Mouse (Mus musculus) MEL (cell line): Measurements from ENCODE around the gene Fam168b. TPM values are rescaled to one million over a fixed set of nuclear protein-coding genes. Genes with fewer than 3 reads are reported as not detected.
A peak's percentile ranks its signal among the peaks of the same experiment; 100 is the strongest.

Source experiments
- DNase-seq: peaks from one replicate; pipeline ENCODE4 v3.0.0; 2011; ENCODE audit warnings: low read depth, low spot score
- H3K27ac ChIP-seq: 2 replicates; pipeline ENCODE4 v1.5.1; 2012; ENCODE audit warnings: low read depth, mild to moderate bottlenecking, control low read depth, low read length, moderate library complexity; ENCODE audit not compliant: control insufficient read depth
- H3K27me3 ChIP-seq, 2 experiments: fragments of 150-350 bp in 1 of 2; sonication (generic) in 1 of 2; 2 replicates each; pipeline ENCODE4 v1.6.1; 2012; ENCODE audit warnings: low read length in 2 of 2, mild to moderate bottlenecking in 2 of 2, improper control_type of control experiment in 1 of 2, moderate library complexity in 1 of 2; ENCODE audit not compliant: insufficient read depth in 2 of 2, control insufficient read depth in 1 of 2
- H3K36me3 ChIP-seq, 2 experiments: 2 replicates each; pipeline ENCODE4 v1.6.1; 2012 to 2014; ENCODE audit warnings: low read length in 2 of 2, improper control_type of control experiment in 1 of 2, inconsistent platforms in 1 of 2, mild to moderate bottlenecking in 1 of 2; ENCODE audit not compliant: insufficient read depth in 2 of 2, control insufficient read depth in 1 of 2
- H3K4me1 ChIP-seq, 2 experiments: fragments of 150-350 bp in 1 of 2; sonication (generic) in 1 of 2; 2 replicates each; pipeline ENCODE4 v1.6.1; 2012; ENCODE audit warnings: low read length in 2 of 2, improper control_type of control experiment in 1 of 2, mild to moderate bottlenecking in 1 of 2; ENCODE audit not compliant: insufficient read depth in 2 of 2, control insufficient read depth in 1 of 2
- H3K4me3 ChIP-seq, 2 experiments: fragments of 150-350 bp in 1 of 2; sonication (generic) in 1 of 2; 2 replicates each; pipeline ENCODE4 v1.5.1; 2012; ENCODE audit warnings: low read depth in 2 of 2, low read length in 2 of 2, mild to moderate bottlenecking in 2 of 2, moderate library complexity in 2 of 2, control low read depth in 1 of 2, improper control_type of control experiment in 1 of 2; ENCODE audit not compliant: control insufficient read depth in 1 of 2, insufficient read depth in 1 of 2
- H3K79me2 ChIP-seq: 2 replicates; pipeline ENCODE4 v1.6.1; 2012; ENCODE audit warnings: mild to moderate bottlenecking, low read length, moderate library complexity; ENCODE audit not compliant: control insufficient read depth, poor library complexity, insufficient read depth
- H3K9ac ChIP-seq: 2 replicates; pipeline ENCODE4 v1.6.1; 2012; ENCODE audit warnings: low read depth, mild to moderate bottlenecking, control low read depth, low read length, moderate library complexity; ENCODE audit not compliant: control insufficient read depth, poor library complexity, severe bottlenecking
- H3K9me3 ChIP-seq: fragments of 150-350 bp; sonication (generic); replicated peaks from 2 replicates; pipeline ENCODE4 v1.6.1; 2012; ENCODE audit warnings: mild to moderate bottlenecking, low read length, improper control_type of control experiment, moderate library complexity; ENCODE audit not compliant: insufficient read depth
- BHLHE40 ChIP-seq: IDR thresholded peaks from 2 replicates; pipeline ENCODE4 v1.6.1; 2012; ENCODE audit warnings: low read depth, mild to moderate bottlenecking, inconsistent platforms, low read length, improper control_type of control experiment, borderline replicate concordance
- CHD2 ChIP-seq: IDR thresholded peaks from 2 replicates; pipeline ENCODE4 v1.6.1; 2011; ENCODE audit warnings: low read length, improper control_type of control experiment
- CTCF ChIP-seq, 3 experiments: IDR thresholded peaks in 2 of 3; conservative IDR thresholded peaks in 1 of 3; 2 replicates each; pipeline ENCODE4 v1.5.1; 2011 to 2012; ENCODE audit warnings: low read length in 3 of 3, low read depth in 2 of 3, mild to moderate bottlenecking in 2 of 3, improper control_type of control experiment in 1 of 3, inconsistent platforms in 1 of 3, mixed read lengths in 1 of 3, moderate library complexity in 1 of 3; ENCODE audit not compliant: control insufficient read depth in 1 of 3, insufficient read depth in 1 of 3, poor library complexity in 1 of 3, severe bottlenecking in 1 of 3
- ELF1 ChIP-seq: IDR thresholded peaks from 2 replicates; pipeline ENCODE4 v1.6.1; 2014; ENCODE audit warnings: low read depth, mild to moderate bottlenecking, inconsistent platforms, low read length, improper control_type of control experiment, moderate library complexity
- EP300 ChIP-seq, 2 experiments: IDR thresholded peaks; 2 replicates each; pipeline ENCODE4 v1.6.1; 2011; ENCODE audit warnings: improper control_type of control experiment in 2 of 2, low read length in 2 of 2, low read depth in 1 of 2, mild to moderate bottlenecking in 1 of 2
- GABPA ChIP-seq: IDR thresholded peaks from 2 replicates; pipeline ENCODE4 v1.6.1; 2012; ENCODE audit warnings: low read depth, mild to moderate bottlenecking, inconsistent platforms, low read length, improper control_type of control experiment, moderate library complexity
- GATA1 ChIP-seq: IDR thresholded peaks from 2 replicates; pipeline ENCODE4 v1.6.1; 2011; ENCODE audit warnings: low read depth, low read length, improper control_type of control experiment
- HCFC1 ChIP-seq: IDR thresholded peaks from 2 replicates; pipeline ENCODE4 v1.6.1; 2012; ENCODE audit warnings: low read depth, mild to moderate bottlenecking, inconsistent platforms, low read length, improper control_type of control experiment, moderate library complexity
- KAT2A ChIP-seq: conservative IDR thresholded peaks from 2 replicates; pipeline ENCODE4 v1.6.1; 2012; ENCODE audit warnings: low read depth, low read length, improper control_type of control experiment, inconsistent platforms
- MAFK ChIP-seq: IDR thresholded peaks from 2 replicates; pipeline ENCODE4 v1.6.1; 2011; ENCODE audit warnings: low read depth, mild to moderate bottlenecking, low read length, improper control_type of control experiment, borderline replicate concordance
- MAZ ChIP-seq: IDR thresholded peaks from 2 replicates; pipeline ENCODE4 v1.6.1; 2012; ENCODE audit warnings: low read depth, mild to moderate bottlenecking, inconsistent platforms, low read length, improper control_type of control experiment
- MEF2A ChIP-seq: IDR thresholded peaks from 2 replicates; pipeline ENCODE4 v1.6.1; 2014; ENCODE audit warnings: low read depth, mild to moderate bottlenecking, inconsistent platforms, low read length, improper control_type of control experiment; ENCODE audit not compliant: poor library complexity, insufficient replicate concordance, severe bottlenecking; ENCODE audit errors: extremely low read depth
- MXI1 ChIP-seq: IDR thresholded peaks from 2 replicates; pipeline ENCODE4 v1.6.1; 2011; ENCODE audit warnings: mild to moderate bottlenecking, low read depth, low read length, improper control_type of control experiment
- MYC ChIP-seq: IDR thresholded peaks from 2 replicates; pipeline ENCODE4 v1.6.1; 2011; ENCODE audit warnings: low read depth, mild to moderate bottlenecking, low read length, improper control_type of control experiment, moderate library complexity
- POLR2AphosphoS2 ChIP-seq: IDR thresholded peaks from 2 replicates; pipeline ENCODE4 v1.6.1; 2011; ENCODE audit warnings: low read length, improper control_type of control experiment
- RAD21 ChIP-seq: IDR thresholded peaks from 2 replicates; pipeline ENCODE4 v1.6.1; 2011; ENCODE audit warnings: mild to moderate bottlenecking, low read depth, low read length, improper control_type of control experiment
- SIN3A ChIP-seq: IDR thresholded peaks from 2 replicates; pipeline ENCODE4 v1.6.1; 2012; ENCODE audit warnings: low read length, improper control_type of control experiment, inconsistent platforms
- SMC3 ChIP-seq: IDR thresholded peaks from 2 replicates; pipeline ENCODE4 v1.6.1; 2011; ENCODE audit warnings: low read depth, low read length, improper control_type of control experiment
- TCF12 ChIP-seq: IDR thresholded peaks from 2 replicates; pipeline ENCODE4 v1.6.1; 2014; ENCODE audit warnings: low read depth, mild to moderate bottlenecking, inconsistent platforms, low read length, improper control_type of control experiment, moderate library complexity
- UBTF ChIP-seq: IDR thresholded peaks from 2 replicates; pipeline ENCODE4 v1.6.1; 2012; ENCODE audit warnings: low read depth, mild to moderate bottlenecking, inconsistent platforms, low read length, improper control_type of control experiment, moderate library complexity, borderline replicate concordance; ENCODE audit not compliant: insufficient read depth
- USF2 ChIP-seq, 2 experiments: IDR thresholded peaks; 2 replicates each; pipeline ENCODE4 v1.6.1; 2011 to 2012; ENCODE audit warnings: improper control_type of control experiment in 2 of 2, low read length in 2 of 2, borderline replicate concordance in 1 of 2, inconsistent platforms in 1 of 2, low read depth in 1 of 2, mild to moderate bottlenecking in 1 of 2; ENCODE audit not compliant: insufficient read depth in 1 of 2
- ZC3H11A ChIP-seq: IDR thresholded peaks from 2 replicates; pipeline ENCODE4 v1.6.1; 2012; ENCODE audit warnings: low read depth, mild to moderate bottlenecking, inconsistent platforms, low read length, improper control_type of control experiment
- ZKSCAN1 ChIP-seq: IDR thresholded peaks from 2 replicates; pipeline ENCODE4 v1.6.1; 2012; ENCODE audit warnings: low read depth, mild to moderate bottlenecking, inconsistent platforms, low read length, improper control_type of control experiment, moderate library complexity
- ZMIZ1 ChIP-seq: IDR thresholded peaks from 2 replicates; pipeline ENCODE4 v1.6.1; 2012; ENCODE audit warnings: low read depth, mild to moderate bottlenecking, inconsistent platforms, low read length, improper control_type of control experiment, moderate library complexity
- polyA plus RNA-seq, 2 experiments: library from polyadenylated mRNA; stranded (reverse) in 1 of 2; unstranded in 1 of 2; fragments of >175 nt in 1 of 2; fragments of >200 nt in 1 of 2; gene quantifications; 2 replicates each; pipeline versions ENCODE4 v1.2.1 to v1.2.4; 2012; ENCODE audit warnings: low replicate concordance in 2 of 2, low read depth in 1 of 2; ENCODE audit not compliant: insufficient read length in 2 of 2, insufficient read depth in 1 of 2, missing spikeins in 1 of 2
- total RNA-seq: library from RNA; depleted of rRNA; stranded (reverse); fragments of 300-350 nt; gene quantifications from 2 replicates; pipeline ENCODE4 v1.2.3, GENCODE M21; 2012

Fam168b gene
- total and polyA plus RNA-seq, 3 experiments: 78.9 to 136 (median 97.4) TPM

- Histone ChIP-seq H3K4me3 (no peak overlapping the region), H3K27ac (no peak overlapping the region), H3K9ac (no peak overlapping the region), H3K36me3 (no peaks in the 10 kb centered on the region), H3K4me1 (0 out of 4 replicates have a peak, but pooled peaks cover 0 to 4% of the 10 kb centered on the region in 2 experiments), H3K27me3 (no peaks in the 10 kb centered on the region), H3K9me3 (no peaks in the 10 kb centered on the region), H3K79me2 (no peaks in the 10 kb centered on the region)
- no peak for DNase-seq
- TF ChIP-seq BHLHE40 (no peak), MAFK (no peak), GABPA (no peak), MAZ (no peak), ELF1 (no peak), CHD2 (no peak), KAT2A (no peak), ZMIZ1 (no peak), HCFC1 (no peak), MXI1 (no peak), USF2 (IDR thresholded peaks at IDR 0.05; ENCODE audit: borderline replicate concordance in 1 of 2, insufficient read depth in 1 of 2, low read depth in 1 of 2, low read length in 2 of 2) (no peak), SMC3 (no peak), GATA1 (no peak), RAD21 (no peak), TCF12 (no peak), MEF2A (no peak), EP300 (IDR thresholded peaks at IDR 0.05; ENCODE audit: low read depth in 1 of 2, low read length in 2 of 2) (no peak), POLR2AphosphoS2 (no peak)
These were observed 49.6 kb upstream of the Fam168b start for GRCm38 (mm10) chr1:34892466-34892865.

- Histone ChIP-seq H3K79me2 (no peaks in the 10 kb centered on the region), H3K4me3 (no peak overlapping the region)
- TF ChIP-seq SIN3A: 0 out of 2 replicates have a peak, but pooled peaks have one; percentile 23
- no peak for TF ChIP-seq MYC
- TF ChIP-seq RAD21: peak; percentile 87
- TF ChIP-seq SMC3: peak; percentile 76
- TF ChIP-seq ZC3H11A: peak; percentile 65
- no peak for TF ChIP-seq MAZ
- TF ChIP-seq BHLHE40: no peak
- TF ChIP-seq UBTF: no peak
- peak; percentile 29 to 85 (median 84); a peak in 5 of 6 replicates for TF ChIP-seq CTCF (IDR thresholded peaks at IDR 0.05 in 2 of 3, conservative IDR thresholded peaks at IDR 0.05 in 1 of 3; ENCODE audit: control insufficient read depth in 1 of 3, insufficient read depth in 1 of 3, low read depth in 2 of 3, low read length in 3 of 3, poor library complexity in 1 of 3, severe bottlenecking in 1 of 3)
- TF ChIP-seq MEF2A: no peak
- peak; percentile 38; the same call in 1 of the 2 replicates for TF ChIP-seq MXI1
- TF ChIP-seq ZKSCAN1: no peak
- TF ChIP-seq, all 39 proteins: peak for 6
- no peaks in the 10 kb centered on the region for H3K27me3 ChIP-seq
- peak; percentile 72 for DNase-seq
- H3K36me3 ChIP-seq: no peaks in the 10 kb centered on the region
- H3K27ac ChIP-seq: no peak overlapping the region
- H3K9ac ChIP-seq: no peak overlapping the region
- no peaks in the 10 kb centered on the region for H3K9me3 ChIP-seq
- 0 out of 4 replicates have a peak, but pooled peaks cover 0 to 4% of the 10 kb centered on the region in 2 experiments for H3K4me1 ChIP-seq
These were observed 48.9 kb upstream of the Fam168b start for GRCm38 (mm10) chr1:34891559-34892289.
